Comparison of ENCODE assay signal across 9 mouse cellular contexts in genomic region chr16:67776091-67776490, GRCm38 (mm10).
A peak's percentile ranks its signal among the peaks of the same experiment; 100 is the strongest.
DNase-seq lines count a peak whose midpoint lies in the region; ATAC-seq and TF ChIP-seq lines count a peak whose summit lies in the region.
"Had no signal": no experiment of that assay in that cellular context is flagged by ENCODE, and none has a peak within 500 bp of the region (broad histone marks: within the 10 kb centered on the region; RNA-seq: fewer than 3 reads in every experiment).

No protein-coding gene starts in this region.

- no peaks in the 10 kb centered on the region for H3K4me1 ChIP-seq in kidney, embryonic 14.5 days (ENCODE audit: control insufficient read depth, insufficient read depth, low read length)
- no peaks in the 10 kb centered on the region for H3K4me1 ChIP-seq in ES-E14 (ENCODE audit: control insufficient read depth in 2 of 2, insufficient read depth in 2 of 2, low read length in 2 of 2, poor library complexity in 1 of 2)
- H3K4me1 ChIP-seq in embryonic facial prominence, embryonic 14.5 days (ENCODE audit: control insufficient read depth, insufficient read depth, low read length), result no peaks in the 10 kb centered on the region
- H3K4me1 ChIP-seq: embryonic facial prominence, embryonic 15.5 days had no signal

- peak; percentile 3 to 27 for DNase-seq in kidney, adult 8-10 months
- DNase-seq in ES-E14 (ENCODE audit: low read depth, low spot score), result peak; percentile 49
- DNase-seq in adrenal gland, postnatal 25 days, result peak; percentile 2
- peak; percentile 5 for DNase-seq in embryonic facial prominence, embryonic 14.5 days (ENCODE audit: low spot score)
- peak; percentile 28 for DNase-seq in lung, postnatal 10 days

- in situ Hi-C loops in ES-E14 (cut with MboI; ENCODE audit: low sequenced_read_pairs in 2 of 2, unreplicated experiment in 2 of 2), result no loop called here

- no peaks in the 10 kb centered on the region for H3K9me3 ChIP-seq in kidney, embryonic 14.5 days (ENCODE audit: control insufficient read depth, low read length)
- H3K9me3 ChIP-seq in ES-E14 (ENCODE audit: control insufficient read depth, insufficient read depth, low read depth, low read length), result no peaks in the 10 kb centered on the region
- H3K9me3 ChIP-seq in embryonic facial prominence, embryonic 14.5 days (ENCODE audit: control insufficient read depth, low read length), result no peaks in the 10 kb centered on the region
- H3K9me3 ChIP-seq: embryonic facial prominence, embryonic 15.5 days had no signal

- no peak overlapping the region for H3K9ac ChIP-seq in kidney, embryonic 14.5 days (ENCODE audit: low read depth, low read length)
- no peak overlapping the region for H3K9ac ChIP-seq in ES-E14 (ENCODE audit: insufficient read depth, low read depth, low read length, poor library complexity, severe bottlenecking)
- H3K9ac ChIP-seq in embryonic facial prominence, embryonic 14.5 days (ENCODE audit: low read depth, low read length), result no peak overlapping the region
- H3K9ac ChIP-seq: embryonic facial prominence, embryonic 15.5 days had no signal

- ATAC-seq in kidney, embryonic 14.5 days (ENCODE audit: low FRiP score, low TSS enrichment), result no peak
- no peak for ATAC-seq in embryonic facial prominence, embryonic 14.5 days (ENCODE audit: low read depth)
- ATAC-seq in inflammation-experienced regulatory T-cells, adult 6 months, result no peak
- no peak for ATAC-seq in megakaryocyte, adult 5-6 weeks (ENCODE audit: poor library complexity, severe bottlenecking)

- H3K4me2 ChIP-seq in kidney, embryonic 14.5 days (replicated peaks; ENCODE audit: low read depth, low read length), result no peak overlapping the region
- no peak overlapping the region for H3K4me2 ChIP-seq in embryonic facial prominence, embryonic 14.5 days (ENCODE audit: low read depth, low read length)
- H3K4me2 ChIP-seq: embryonic facial prominence, embryonic 15.5 days had no signal

- no peak overlapping the region for H3K27ac ChIP-seq in kidney, embryonic 14.5 days (ENCODE audit: low read depth, low read length)
- no peak overlapping the region for H3K27ac ChIP-seq in ES-E14 (ENCODE audit: insufficient read depth, low read depth, low read length, poor library complexity, severe bottlenecking)
- no peak overlapping the region for H3K27ac ChIP-seq in embryonic facial prominence, embryonic 14.5 days (replicated peaks; ENCODE audit: low read depth, low read length)
- H3K27ac ChIP-seq: embryonic facial prominence, embryonic 15.5 days had no signal

- WGBS in kidney, embryonic 14.5 days, result 64% methylated on average over 3 of the region's 3 CpGs
- 56% methylated on average over 3 of the region's 3 CpGs for WGBS in embryonic facial prominence, embryonic 14.5 days

- no peaks in the 10 kb centered on the region for H3K36me3 ChIP-seq in kidney, embryonic 14.5 days (ENCODE audit: control insufficient read depth, insufficient read depth, low read length)
- no peaks in the 10 kb centered on the region for H3K36me3 ChIP-seq in ES-E14 (ENCODE audit: control insufficient read depth, insufficient read depth, low read length, poor library complexity, severe bottlenecking)
- H3K36me3 ChIP-seq in embryonic facial prominence, embryonic 14.5 days (ENCODE audit: control insufficient read depth, insufficient read depth, low read length), result no peaks in the 10 kb centered on the region
- H3K36me3 ChIP-seq: embryonic facial prominence, embryonic 15.5 days had no signal

- H3K4me3 ChIP-seq in kidney, embryonic 14.5 days (ENCODE audit: low read length), result no peak overlapping the region
- no peak overlapping the region for H3K4me3 ChIP-seq in ES-E14 (ENCODE audit: insufficient read depth in 1 of 2, low read depth in 1 of 2, low read length in 2 of 2, poor library complexity in 1 of 2, severe bottlenecking in 1 of 2)
- H3K4me3 ChIP-seq in embryonic facial prominence, embryonic 14.5 days (ENCODE audit: low read depth, low read length), result no peak overlapping the region
- H3K4me3 ChIP-seq: embryonic facial prominence, embryonic 15.5 days had no signal

- no peaks in the 10 kb centered on the region for H3K27me3 ChIP-seq in kidney, embryonic 14.5 days (ENCODE audit: control insufficient read depth, insufficient read depth, low read length)
- H3K27me3 ChIP-seq in embryonic facial prominence, embryonic 14.5 days (replicated peaks; ENCODE audit: control insufficient read depth, insufficient read depth, low read length), result no peaks in the 10 kb centered on the region
- H3K27me3 ChIP-seq: embryonic facial prominence, embryonic 15.5 days had no signal

TF ChIP-seq in ES-E14, 5 proteins besides CTCF, POLR2A, EP300 and RAD21:
- TF ChIP-seq ZNF384 (IDR thresholded peaks at IDR 0.05; ENCODE audit: low read depth, low read length), result no peak
- peak; percentile 28; the same call in 1 of the 2 replicates for TF ChIP-seq ZC3H11A (IDR thresholded peaks at IDR 0.05; ENCODE audit: borderline replicate concordance, low read depth, low read length)
